Mouse (Mus musculus) heart, postnatal 4 days (tissue): ENCODE data around the gene Gucy2e. TPM values are rescaled to one million over a fixed set of nuclear protein-coding genes. Genes with fewer than 3 reads are reported as not detected.

Experiments used
- DNase-seq: peaks from one replicate; pipeline ENCODE4 v3.0.0; 2021
- total RNA-seq, 2 experiments: library from RNA; stranded (reverse); gene quantifications; 2 replicates each; pipeline ENCODE4 v1.2.3; 2021

The Gucy2e gene
- total RNA-seq, 2 experiments from 2014 or later, result 0.09 to 0.12 TPM

GRCm38 (mm10) chr11:69169313-69169712, 67.5 kb downstream of the Gucy2e start:
- peak; percentile 26 for DNase-seq

Other genes starting within 250 kb of the Gucy2e start
- 10 to 100 TPM; 14.3 to 14.5 TPM for gene Pfas, start 228.6 kb downstream of the Gucy2e start, total RNA-seq
- 10 to 100 TPM; 36.8 to 37.7 TPM for gene Ctc1, start 221.1 kb downstream of the Gucy2e start, total RNA-seq
- 10 to 100 TPM; 38.0 to 43.3 TPM for gene Aurkb, start 191.4 kb downstream of the Gucy2e start, total RNA-seq
- 10 to 100 TPM; 13.8 to 14.3 TPM for gene Borcs6, start 177.3 kb downstream of the Gucy2e start, total RNA-seq
- 1 to 10 TPM; 6.7 to 8.6 TPM for gene Tmem107, start 166.2 kb downstream of the Gucy2e start, total RNA-seq
- gene Vamp2, start 148.5 kb downstream of the Gucy2e start, total RNA-seq, result 10 to 100 TPM; 80.2 to 84.6 TPM
- gene Per1, start 141.8 kb downstream of the Gucy2e start, total RNA-seq, result 10 to 100 TPM; 42.6 to 55.6 TPM
- under 1 TPM; 0.23 to 0.29 TPM for gene Hes7, start 116.6 kb downstream of the Gucy2e start, total RNA-seq
- under 1 TPM; 0.29 to 0.65 TPM for gene 9130213A22Rik, start 114.4 kb downstream of the Gucy2e start, total RNA-seq
- under 1 TPM in 1 of 2 experiments, not detected in 1; 0.45 TPM for gene Aloxe3, start 111.1 kb downstream of the Gucy2e start, total RNA-seq
- gene Alox12b, start 80.0 kb downstream of the Gucy2e start, total RNA-seq, result not detected
- 1 to 10 TPM; 3.8 to 5.0 TPM for gene Alox8, start 39.2 kb downstream of the Gucy2e start, total RNA-seq
- gene Cntrob, start 86.7 kb upstream of the Gucy2e start, total RNA-seq, result 10 to 100 TPM; 14.8 to 17.9 TPM
- gene Trappc1, start 86.9 kb upstream of the Gucy2e start, total RNA-seq, result 10 to 100 TPM; 81.6 to 86.4 TPM
- 1 to 10 TPM; 1.5 to 2.1 TPM for gene Kcnab3, start 89.2 kb upstream of the Gucy2e start, total RNA-seq
- gene Rnf227, start 103.4 kb upstream of the Gucy2e start, total RNA-seq, result 1 to 10 TPM; 2.4 to 3.1 TPM
- 10 to 100 TPM; 75.3 to 76.7 TPM for gene Chd3, start 132.4 kb upstream of the Gucy2e start, total RNA-seq
- gene Naa38, start 158.5 kb upstream of the Gucy2e start, total RNA-seq, result 100 to 1,000 TPM in 1 of 2 experiments, 10 to 100 TPM in 1; 92.3 to 101 TPM
- gene Cyb5d1, start 158.6 kb upstream of the Gucy2e start, total RNA-seq, result 10 to 100 TPM; 21.3 to 22.1 TPM
- gene Tmem88, start 161.2 kb upstream of the Gucy2e start, total RNA-seq, result 10 to 100 TPM; 37.1 to 38.3 TPM
- gene Kdm6b, start 176.6 kb upstream of the Gucy2e start, total RNA-seq, result 10 to 100 TPM; 48.3 to 49.7 TPM